Mouse (Mus musculus) heart, embryonic 16.5 days (tissue): ENCODE data around the gene Scrn1. TPM values are rescaled to one million over a fixed set of nuclear protein-coding genes. Genes with fewer than 3 reads are reported as not detected.
A peak's percentile ranks its signal among the peaks of the same experiment; 100 is the strongest.

Experiments
- ATAC-seq: fragments of 200-750 bp; cut with Nextera tagmentation; replicated peaks from 2 replicates; pipeline ENCODE4 v1.8.0; 2017; ENCODE audit warnings: moderate number of reproducible peaks; ENCODE audit not compliant: insufficient read depth, low FRiP score; ENCODE audit errors: extremely low read depth
- H3K27ac ChIP-seq: fragments of 300-500 bp; sonication (generic); 2 replicates; pipeline ENCODE4 v1.5.1; 2014; ENCODE audit warnings: mild to moderate bottlenecking, low read length, control low read depth, moderate library complexity
- H3K27me3 ChIP-seq: fragments of 300-500 bp; sonication (generic); 2 replicates; pipeline ENCODE4 v1.6.1; 2014; ENCODE audit warnings: low read length, mixed read lengths; ENCODE audit not compliant: control insufficient read depth, insufficient read depth
- H3K36me3 ChIP-seq: fragments of 300-500 bp; sonication (generic); 2 replicates; pipeline ENCODE4 v1.6.1; 2014; ENCODE audit not compliant: control insufficient read depth, insufficient read depth
- H3K4me1 ChIP-seq: fragments of 300-500 bp; sonication (generic); 2 replicates; pipeline ENCODE4 v1.6.1; 2014; ENCODE audit warnings: low read length, mixed read lengths; ENCODE audit not compliant: control insufficient read depth, insufficient read depth
- H3K4me2 ChIP-seq: fragments of 300-500 bp; sonication (generic); 2 replicates; pipeline ENCODE4 v1.6.1; 2014; ENCODE audit warnings: low read depth, mild to moderate bottlenecking, control low read depth, low read length
- H3K4me3 ChIP-seq: fragments of 300-500 bp; sonication (generic); 2 replicates; pipeline ENCODE4 v1.5.1; 2014; ENCODE audit warnings: mild to moderate bottlenecking, control low read depth, low read length
- H3K9ac ChIP-seq: fragments of 300-500 bp; sonication (generic); 2 replicates; pipeline ENCODE4 v1.6.1; 2014; ENCODE audit warnings: low read length, control low read depth
- H3K9me3 ChIP-seq: fragments of 300-500 bp; sonication (generic); replicated peaks from 2 replicates; pipeline ENCODE4 v1.6.1; 2016; ENCODE audit warnings: low read length; ENCODE audit not compliant: control insufficient read depth
- WGBS: fragments of 180-500 bp; shearing (Covaris S2); extraction: QIAGEN DNeasy Blood & Tissue Kit; methylation state at CpG from one replicate; pipeline ENCODE4 v1.1.7; 2014; 5-methylcytosine and 5-hydroxymethylcytosine counted together
- polyA plus RNA-seq: library from polyadenylated mRNA; unstranded; fragments of >200 nt; fragmentation: Nextera tagmentation; extraction: Ambion mirVana; gene quantifications from 2 replicates; pipeline ENCODE4 v1.2.1, GENCODE M21; 2015

Scrn1 gene
- polyA plus RNA-seq, 1 experiment from 2014 or later = 5.1 TPM

DNA sequence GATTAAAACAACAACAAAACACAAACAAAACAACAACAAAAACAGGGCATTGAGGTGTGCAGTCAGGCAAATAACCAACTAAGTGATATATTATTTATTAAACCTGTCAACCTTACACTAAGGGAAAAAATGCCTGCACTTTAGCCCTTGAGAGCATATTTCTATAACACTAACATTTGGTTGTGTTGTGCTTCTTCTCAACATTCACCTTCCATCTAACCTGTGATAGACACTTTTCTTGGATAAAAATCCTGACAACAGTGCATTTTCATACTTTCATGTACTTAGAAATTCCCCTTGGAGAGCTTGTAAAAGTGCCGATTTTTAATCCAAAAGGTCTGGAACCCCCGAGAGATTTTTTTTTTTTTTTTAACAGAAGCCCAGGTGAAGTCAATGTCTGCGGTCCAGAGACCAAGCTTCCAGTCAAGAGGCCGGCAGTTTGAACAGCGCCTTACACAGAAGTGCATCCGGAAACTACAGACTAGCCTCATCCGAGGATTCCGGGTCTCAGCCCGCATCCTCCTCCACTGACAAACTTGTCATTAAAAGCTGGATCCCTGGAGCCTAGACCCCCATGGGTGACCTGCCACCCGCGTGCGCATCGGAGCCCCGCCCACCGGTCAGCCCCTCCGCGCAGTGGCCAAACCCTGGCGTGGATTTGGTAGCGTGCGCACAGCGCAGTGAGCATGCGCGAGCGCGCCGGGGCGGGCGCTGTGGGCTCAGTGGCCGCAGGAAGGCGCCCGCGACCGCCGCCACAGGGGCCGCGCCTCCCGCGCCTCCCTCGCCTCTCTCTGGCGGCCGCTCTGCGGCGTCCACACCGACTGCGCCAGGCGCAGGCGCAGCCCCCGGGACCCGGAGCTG is 28.4 kb upstream of the Scrn1 start, which contains the start of gene Plekha8:
Gene Plekha8 (plus strand): TSS at position 643 of the 861 bp plus-strand sequence.
- no peaks in the 10 kb centered on the region for H3K36me3 ChIP-seq
- H3K4me3 ChIP-seq = peak within 1 kb of the TSS; percentile 89
- H3K9me3 ChIP-seq = no peaks in the 10 kb centered on the region
- H3K9ac ChIP-seq = peak within 1 kb of the TSS; percentile 89
- H3K4me1 ChIP-seq = peaks cover 27% of the 10 kb centered on the region
- no peaks in the 10 kb centered on the region for H3K27me3 ChIP-seq
- H3K27ac ChIP-seq = peak within 1 kb of the TSS; percentile 78
- ATAC-seq = peak; percentile 91
- H3K4me2 ChIP-seq = peak within 1 kb of the TSS; percentile 79
- under 1% methylated on average over 44 of the region's 49 CpGs for WGBS

DNA sequence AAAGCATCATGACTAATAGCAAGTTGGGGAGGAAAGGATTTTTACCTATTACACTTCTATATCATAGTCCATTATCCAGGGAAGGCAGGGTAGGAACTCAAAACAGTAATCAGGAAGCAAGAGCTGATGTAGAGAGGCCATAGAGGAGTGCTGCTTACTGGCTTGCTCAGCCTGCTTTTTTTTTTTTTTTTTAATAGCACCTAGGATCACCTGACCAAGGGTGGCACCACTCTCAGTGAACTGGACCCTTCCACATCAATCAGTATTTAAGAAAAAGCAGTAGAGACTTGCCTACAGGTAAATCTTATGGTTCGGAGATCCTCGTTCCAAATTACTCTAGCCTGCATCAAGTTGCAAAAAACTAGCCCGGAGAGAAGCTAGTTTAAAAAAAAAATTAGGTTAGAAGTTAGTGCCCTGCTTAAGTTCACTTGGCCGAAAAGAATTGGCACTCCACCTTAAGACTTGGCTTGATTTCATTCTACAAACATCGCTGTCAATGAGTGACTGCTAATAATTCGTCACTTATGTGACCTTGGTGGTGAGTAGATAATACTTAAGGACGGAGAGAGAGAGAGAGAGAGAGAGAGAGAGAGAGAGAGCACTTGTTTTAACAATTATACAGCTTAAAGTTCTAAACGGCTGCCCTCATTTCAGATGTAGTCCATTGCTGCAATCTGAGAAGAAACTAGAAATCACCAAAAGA is 27.6 kb upstream of the Scrn1 start:
- Histone ChIP-seq H3K9me3 (no peaks in the 10 kb centered on the region), H3K4me2 (peak overlapping the region; percentile 79), H3K4me1 (peaks cover 27% of the 10 kb centered on the region), H3K9ac (no peak overlapping the region; the same call in 1 of the 2 replicates), H3K27ac (no peak overlapping the region; the same call in 1 of the 2 replicates), H3K36me3 (no peaks in the 10 kb centered on the region), H3K27me3 (no peaks in the 10 kb centered on the region), H3K4me3 (peak overlapping the region; percentile 82)
- no peak for ATAC-seq
- WGBS = 43% methylated on average over 8 of the region's 8 CpGs

DNA sequence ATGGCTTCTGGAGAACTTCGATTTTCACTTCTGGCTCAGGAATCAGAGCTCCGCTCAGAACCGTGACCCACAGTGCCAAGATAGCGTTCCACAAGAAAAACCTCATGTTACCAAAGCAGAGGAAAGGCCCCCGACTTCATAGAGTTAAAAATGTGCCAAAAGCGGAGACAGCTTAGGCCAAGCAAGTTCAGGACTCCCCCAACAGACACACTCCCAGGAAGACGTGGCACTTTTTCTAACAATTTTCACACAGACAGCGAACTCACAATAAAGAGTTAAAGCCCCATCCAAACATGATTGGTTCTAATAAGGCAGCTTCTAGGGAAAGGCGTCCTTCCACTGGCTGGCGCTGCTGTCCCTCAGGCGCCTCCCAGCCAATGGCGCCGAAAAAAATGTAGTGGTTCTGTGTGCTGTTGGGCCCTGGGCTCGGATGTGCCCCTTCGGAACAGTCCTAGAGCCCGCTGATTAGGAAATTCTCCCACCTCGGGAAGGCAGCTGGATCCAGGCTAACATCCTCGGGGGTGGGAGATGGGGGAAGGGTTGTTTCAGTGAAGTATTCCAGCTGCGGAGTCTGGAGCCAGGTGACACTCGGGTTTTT is 26.7 kb upstream of the Scrn1 start:
- ATAC-seq = peak; percentile 87
- Histone ChIP-seq H3K27ac (peak overlapping the region; percentile 81), H3K4me3 (peak overlapping the region; percentile 82), H3K4me2 (peak overlapping the region; percentile 79), H3K4me1 (peaks cover 27% of the 10 kb centered on the region), H3K9ac (peak overlapping the region; percentile 82), H3K36me3 (no peaks in the 10 kb centered on the region), H3K9me3 (no peaks in the 10 kb centered on the region), H3K27me3 (no peaks in the 10 kb centered on the region)
- WGBS = under 1% methylated on average over 20 of the region's 20 CpGs

DNA sequence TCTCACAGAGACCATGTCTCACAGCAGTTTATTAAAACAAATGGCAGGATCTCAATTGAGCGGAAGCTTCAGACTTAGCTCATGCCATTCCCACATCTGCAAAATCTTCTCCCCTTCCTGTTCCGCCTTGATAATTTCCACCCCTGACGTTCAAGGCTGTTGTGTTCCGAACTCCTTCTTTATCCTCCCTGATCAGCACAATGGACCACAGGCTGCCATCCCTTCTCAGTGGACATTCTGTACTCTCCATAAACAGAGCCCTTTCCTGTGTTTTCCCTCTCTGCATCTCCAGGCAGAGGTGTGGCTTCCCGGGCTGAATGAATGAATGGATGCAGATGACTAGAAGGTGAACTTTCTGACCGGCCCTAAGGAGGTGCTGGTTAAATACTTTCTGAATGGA is 25.5 kb upstream of the Scrn1 start:
- peaks cover 27% of the 10 kb centered on the region for H3K4me1 ChIP-seq
- 44% methylated on average over 6 of the region's 6 CpGs for WGBS
- H3K4me2 ChIP-seq = peak overlapping the region; percentile 58
- peak overlapping the region; percentile 26 for H3K4me3 ChIP-seq
- no peak for ATAC-seq
- no peaks in the 10 kb centered on the region for H3K27me3 ChIP-seq
- H3K9me3 ChIP-seq = no peaks in the 10 kb centered on the region
- peak overlapping the region; percentile 30; the same call in 1 of the 2 replicates for H3K9ac ChIP-seq
- peak overlapping the region; percentile 18; the same call in 1 of the 2 replicates for H3K27ac ChIP-seq
- H3K36me3 ChIP-seq = no peaks in the 10 kb centered on the region

DNA sequence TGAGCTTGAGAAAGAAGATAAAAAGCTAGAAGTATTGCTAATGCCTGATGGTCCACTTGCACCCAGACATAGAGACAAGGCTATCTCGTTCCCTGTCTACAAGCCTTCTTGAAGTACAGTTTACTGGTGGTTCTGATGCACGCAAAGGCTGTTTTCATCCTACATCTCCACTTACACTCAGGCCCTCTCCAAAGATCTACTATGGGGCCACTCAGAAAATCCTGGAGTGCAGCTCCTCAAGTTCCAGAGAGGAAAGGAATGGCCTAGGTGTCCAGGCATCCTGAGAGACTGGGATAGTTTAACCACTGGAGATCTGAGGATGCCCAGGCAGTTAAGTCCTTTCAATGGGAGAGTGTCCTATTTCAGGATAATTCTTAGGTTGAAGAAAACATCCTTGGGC is 24.4 kb upstream of the Scrn1 start:
- no peak for ATAC-seq
- Histone ChIP-seq H3K27ac (no peak overlapping the region), H3K9me3 (no peaks in the 10 kb centered on the region), H3K27me3 (no peaks in the 10 kb centered on the region), H3K36me3 (no peaks in the 10 kb centered on the region), H3K4me3 (no peak overlapping the region), H3K4me1 (peaks cover 24% of the 10 kb centered on the region), H3K4me2 (no peak overlapping the region), H3K9ac (no peak overlapping the region)
- WGBS = 87% methylated on average over 2 of the region's 2 CpGs

DNA sequence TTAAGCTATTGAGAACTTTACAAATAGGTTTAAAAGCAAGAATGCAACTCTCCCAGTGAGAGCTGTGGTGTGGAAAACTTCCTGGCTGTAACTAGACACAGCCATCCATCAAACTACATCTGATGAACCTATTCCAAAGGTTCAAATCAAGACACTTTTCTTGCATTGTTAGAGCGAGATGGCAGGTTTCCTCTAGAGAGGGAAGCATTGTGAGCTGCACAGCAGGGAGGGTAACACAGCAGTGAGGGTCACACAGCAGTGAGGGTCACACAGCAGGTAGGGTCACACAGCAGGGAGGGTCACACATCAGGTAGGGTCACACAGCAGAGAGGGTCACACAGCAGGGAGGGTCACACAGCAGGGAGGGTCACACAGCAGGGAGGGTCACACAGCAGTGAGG is 21.9 kb upstream of the Scrn1 start:
- no peak overlapping the region for H3K27ac ChIP-seq
- H3K4me3 ChIP-seq = no peak overlapping the region
- 57% methylated on average over 1 of the region's 1 CpGs for WGBS
- no peak overlapping the region for H3K4me2 ChIP-seq
- no peaks in the 10 kb centered on the region for H3K27me3 ChIP-seq
- H3K9me3 ChIP-seq = no peaks in the 10 kb centered on the region
- peaks cover 12% of the 10 kb centered on the region for H3K4me1 ChIP-seq
- 0 out of 2 replicates have a peak, but pooled peaks cover 2% of the 10 kb centered on the region for H3K36me3 ChIP-seq
- ATAC-seq = no peak
- no peak overlapping the region for H3K9ac ChIP-seq

DNA sequence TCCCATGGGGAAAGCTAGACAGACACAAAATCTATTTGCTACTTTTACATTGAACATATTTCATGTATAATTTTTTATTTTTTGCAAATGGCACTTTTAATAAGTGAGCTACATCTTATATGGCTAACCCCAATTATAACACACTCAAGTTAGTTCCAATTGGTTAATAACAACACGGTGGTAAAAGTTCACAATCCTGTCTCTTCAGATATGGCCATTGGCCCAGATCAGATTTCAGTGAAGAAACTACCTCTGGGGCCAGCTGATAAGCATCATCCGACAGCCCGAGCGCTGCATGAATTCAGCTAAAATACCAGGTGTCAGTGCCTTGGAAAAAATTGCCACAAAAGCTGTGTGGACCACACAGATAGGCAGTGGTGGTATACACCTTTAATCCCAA is 21.4 kb upstream of the Scrn1 start:
- no peaks in the 10 kb centered on the region for H3K27me3 ChIP-seq
- 71% methylated on average over 4 of the region's 4 CpGs for WGBS
- ATAC-seq = no peak
- H3K9ac ChIP-seq = no peak overlapping the region
- no peaks in the 10 kb centered on the region for H3K9me3 ChIP-seq
- no peak overlapping the region for H3K4me3 ChIP-seq
- H3K4me2 ChIP-seq = no peak overlapping the region
- peaks cover 12% of the 10 kb centered on the region for H3K4me1 ChIP-seq
- peaks cover 2% of the 10 kb centered on the region for H3K36me3 ChIP-seq
- H3K27ac ChIP-seq = no peak overlapping the region

DNA sequence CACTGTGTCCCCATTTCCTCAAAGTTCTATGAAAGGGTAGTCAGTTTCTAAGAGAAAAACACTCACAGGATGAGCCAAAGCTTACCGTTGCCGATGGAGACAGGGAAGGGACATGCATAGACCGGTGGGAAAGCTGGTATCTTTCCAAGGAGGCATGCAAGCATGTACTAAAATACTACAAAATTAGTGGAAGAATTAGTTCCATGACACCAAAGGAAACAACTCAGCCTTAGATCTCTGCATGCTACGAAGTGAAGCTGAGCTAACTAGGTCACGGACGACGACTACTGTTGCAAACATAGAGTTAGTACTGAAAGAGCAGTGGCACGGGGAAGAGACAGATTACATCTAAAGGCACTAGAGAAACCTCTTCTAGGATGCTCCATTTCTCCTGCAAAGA is 20.6 kb upstream of the Scrn1 start:
- Histone ChIP-seq H3K4me3 (no peak overlapping the region), H3K27ac (no peak overlapping the region), H3K36me3 (peaks cover 7% of the 10 kb centered on the region), H3K9ac (no peak overlapping the region), H3K4me2 (no peak overlapping the region), H3K9me3 (no peaks in the 10 kb centered on the region), H3K27me3 (no peaks in the 10 kb centered on the region), H3K4me1 (peaks cover 9% of the 10 kb centered on the region)
- WGBS = 72% methylated on average over 8 of the region's 8 CpGs
- no peak for ATAC-seq
